Comparison of ENCODE assay signal across 8 mouse cellular contexts in the genomic region with DNA sequence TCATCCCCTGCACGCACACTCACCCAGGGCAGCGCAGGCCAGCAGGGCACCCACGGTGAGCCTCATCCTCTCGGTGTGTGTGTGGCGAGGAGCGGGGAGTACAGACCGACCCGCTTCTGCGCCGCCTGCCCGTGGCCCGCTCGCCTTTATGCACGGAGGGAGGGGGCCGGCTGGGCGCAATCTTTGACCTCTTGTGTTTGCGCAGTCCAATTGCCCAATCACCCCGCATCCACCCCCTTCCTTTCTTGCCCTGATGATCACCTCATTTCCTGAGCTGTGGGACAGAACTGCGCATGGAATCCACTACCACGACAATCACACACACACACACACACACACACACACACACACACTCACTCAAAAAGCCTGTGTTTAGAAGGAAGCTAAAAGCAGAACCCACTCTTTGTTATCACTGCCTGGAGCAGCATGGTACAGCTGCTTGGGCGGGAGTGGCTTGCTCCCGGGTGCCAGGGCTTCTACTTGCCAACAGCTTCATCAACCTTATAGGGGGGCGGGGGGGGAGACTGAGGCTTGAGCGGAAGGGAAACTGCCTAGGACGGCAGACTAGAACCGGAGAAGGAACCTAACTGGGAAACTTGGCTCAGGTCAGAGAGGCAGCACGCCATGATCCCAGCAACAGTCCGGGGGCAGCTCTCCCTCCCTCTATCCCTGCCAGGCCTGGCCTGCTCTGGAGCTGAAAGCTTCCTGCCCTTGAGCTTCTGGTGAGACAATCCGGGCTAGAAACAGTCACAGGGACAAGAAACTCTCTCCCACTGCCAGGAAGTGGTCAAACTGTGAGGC. TPM values are rescaled to one million over a fixed set of nuclear protein-coding genes. Genes with fewer than 3 reads are reported as not detected.
A peak's percentile ranks its signal among the peaks of the same experiment; 100 is the strongest.
DNase-seq lines count a peak whose midpoint lies in the region; ATAC-seq and TF ChIP-seq lines count a peak whose summit lies in the region.

Gene Gm20425, minus strand, starts transcription at position 157 of the 801 bp plus-strand sequence.
Gene Trf, minus strand, starts transcription at position 294 of the 801 bp plus-strand sequence.

- peak within 1 kb of the TSS; percentile 50 for H3K9ac ChIP-seq in ES-E14 (ENCODE audit: insufficient read depth, low read depth, low read length, poor library complexity, severe bottlenecking)
- peak within 1 kb of the TSS; percentile 35 for H3K9ac ChIP-seq in forebrain, embryonic 16.5 days (replicated peaks; ENCODE audit: low read depth, low read length)
- H3K9ac ChIP-seq in neural tube, embryonic 13.5 days: peak within 1 kb of the TSS; percentile 59

- in situ Hi-C loops in ES-E14 (cut with MboI; ENCODE audit: low sequenced_read_pairs in 2 of 2, unreplicated experiment in 2 of 2): no loop called here

- no peaks in the 10 kb centered on the region for H3K9me3 ChIP-seq in ES-E14 (ENCODE audit: control insufficient read depth, insufficient read depth, low read depth, low read length)
- H3K9me3 ChIP-seq in forebrain, embryonic 16.5 days (ENCODE audit: control insufficient read depth, low read length): no peaks in the 10 kb centered on the region
- no peaks in the 10 kb centered on the region for H3K9me3 ChIP-seq in hindbrain, embryonic 10.5 days
- H3K9me3 ChIP-seq in neural tube, embryonic 13.5 days: no peaks in the 10 kb centered on the region

- no peaks in the 10 kb centered on the region for H3K36me3 ChIP-seq in ES-E14 (ENCODE audit: control insufficient read depth, insufficient read depth, low read length, poor library complexity, severe bottlenecking)
- H3K36me3 ChIP-seq in forebrain, embryonic 16.5 days (ENCODE audit: control insufficient read depth, insufficient read depth): no peaks in the 10 kb centered on the region
- no peaks in the 10 kb centered on the region for H3K36me3 ChIP-seq in hindbrain, embryonic 10.5 days
- no peaks in the 10 kb centered on the region for H3K36me3 ChIP-seq in neural tube, embryonic 13.5 days

- peak; percentile 31; the same call in 1 of the 2 replicates for ATAC-seq in cerebellum, adult (ENCODE audit: insufficient number of reproducible peaks, low FRiP score, low TSS enrichment)
- peak; percentile 83 for ATAC-seq in forebrain, embryonic 16.5 days
- peak; percentile 80 for ATAC-seq in neural tube, embryonic 13.5 days (ENCODE audit: low read depth)

- H3K4me2 ChIP-seq in forebrain, embryonic 16.5 days (ENCODE audit: low read length): peak within 1 kb of the TSS; percentile 34
- peak within 1 kb of the TSS; percentile 52 for H3K4me2 ChIP-seq in neural tube, embryonic 13.5 days

- H3K27me3 ChIP-seq in forebrain, embryonic 16.5 days (replicated peaks; ENCODE audit: control insufficient read depth, insufficient read depth, low read length): no peaks in the 10 kb centered on the region
- H3K27me3 ChIP-seq in hindbrain, embryonic 10.5 days (ENCODE audit: insufficient read depth, poor library complexity, severe bottlenecking): no peaks in the 10 kb centered on the region
- H3K27me3 ChIP-seq in neural tube, embryonic 13.5 days: no peaks in the 10 kb centered on the region

- no peak for TF ChIP-seq CTCF in lung, adult 2 months (IDR thresholded peaks at IDR 0.05; ENCODE audit: insufficient read depth, low read length)

- H3K4me3 ChIP-seq in ES-E14 (ENCODE audit: insufficient read depth in 1 of 2, low read depth in 1 of 2, low read length in 2 of 2, poor library complexity in 1 of 2, severe bottlenecking in 1 of 2): peak within 1 kb of the TSS; percentile 22 to 53; a peak in 3 of 4 replicates
- H3K4me3 ChIP-seq in forebrain, embryonic 16.5 days (replicated peaks; ENCODE audit: low read length): 0 out of 2 replicates have a peak within 1 kb of the TSS, but pooled peaks have one; percentile 5
- peak within 1 kb of the TSS; percentile 25; the same call in 1 of the 2 replicates for H3K4me3 ChIP-seq in hindbrain, embryonic 10.5 days
- H3K4me3 ChIP-seq in lung, adult 2 months (replicated peaks; ENCODE audit: extremely low read depth, low read depth, low read length): peak within 1 kb of the TSS; percentile 72
- H3K4me3 ChIP-seq in neural tube, embryonic 13.5 days: peak within 1 kb of the TSS; percentile 23

- peaks cover 0 to 12% of the 10 kb centered on the region in 2 experiments; a peak in 1 of 4 replicates for H3K4me1 ChIP-seq in ES-E14 (ENCODE audit: control insufficient read depth in 2 of 2, insufficient read depth in 2 of 2, low read length in 2 of 2, poor library complexity in 1 of 2)
- H3K4me1 ChIP-seq in forebrain, embryonic 16.5 days (replicated peaks; ENCODE audit: control insufficient read depth, insufficient read depth, low read length): peaks cover 9% of the 10 kb centered on the region; the same call in 1 of the 2 replicates
- H3K4me1 ChIP-seq in hindbrain, embryonic 10.5 days (replicated peaks): peaks cover 28% of the 10 kb centered on the region
- H3K4me1 ChIP-seq in lung, adult 2 months (ENCODE audit: control insufficient read depth, insufficient read depth, low read length): peaks cover 3% of the 10 kb centered on the region; the same call in 1 of the 2 replicates
- peaks cover 22% of the 10 kb centered on the region for H3K4me1 ChIP-seq in neural tube, embryonic 13.5 days (replicated peaks)

- 64% methylated on average over 24 of the region's 29 CpGs for WGBS in forebrain, embryonic 16.5 days
- WGBS in hindbrain, embryonic 10.5 days: 61% methylated on average over 29 of the region's 29 CpGs
- 20% methylated on average over 29 of the region's 29 CpGs for WGBS in lung, adult 2 months
- 40% methylated on average over 28 of the region's 29 CpGs for WGBS in neural tube, embryonic 13.5 days

- no peak for DNase-seq in ES-E14 (ENCODE audit: low read depth, low spot score)
- DNase-seq in hindbrain, embryonic 10.5 days (ENCODE audit: low spot score): peak; percentile 37
- DNase-seq in layer of hippocampus, adult 9-10 months (ENCODE audit: low spot score): peak; percentile 63
- DNase-seq in lung, adult 2 months: peak; percentile 63
- peak; percentile 50 for DNase-seq in thymus, postnatal 4 days

- H3K27ac ChIP-seq in ES-E14 (ENCODE audit: insufficient read depth, low read depth, low read length, poor library complexity, severe bottlenecking): no peak within 1 kb of the TSS
- H3K27ac ChIP-seq in forebrain, embryonic 16.5 days (ENCODE audit: low read length): peak within 1 kb of the TSS; percentile 12; the same call in 1 of the 2 replicates
- peak within 1 kb of the TSS; percentile 72 for H3K27ac ChIP-seq in hindbrain, embryonic 10.5 days
- H3K27ac ChIP-seq in neural tube, embryonic 13.5 days (replicated peaks): peak within 1 kb of the TSS; percentile 64

- TF ChIP-seq POLR2A in lung, adult 2 months (IDR thresholded peaks at IDR 0.05; ENCODE audit: borderline replicate concordance, extremely low read depth, low read depth, low read length): peak; percentile 79; the same call in 1 of the 2 replicates

TF ChIP-seq in ES-E14, 5 proteins besides CTCF, POLR2A, EP300 and RAD21:
- TF ChIP-seq CHD2 (IDR thresholded peaks at IDR 0.05; ENCODE audit: low read depth, low read length): no peak
- no peak for TF ChIP-seq MAFK (IDR thresholded peaks at IDR 0.05; ENCODE audit: insufficient read depth, low read depth, low read length)
- TF ChIP-seq ZC3H11A (IDR thresholded peaks at IDR 0.05; ENCODE audit: borderline replicate concordance, low read depth, low read length): no peak
- no peak for TF ChIP-seq ZNF384 (IDR thresholded peaks at IDR 0.05; ENCODE audit: low read depth, low read length)
- no peak for TF ChIP-seq HCFC1 (IDR thresholded peaks at IDR 0.05; ENCODE audit: borderline replicate concordance, insufficient read depth, low read length)

RNA-seq across cellular contexts. Expression of gene Gm20425, which starts in this region (rescaled TPM):
- 0.04 and 2.0 TPM in 2 replicates for total RNA-seq in ES-E14 (2012; rRNA removed)
- 2.0 TPM in 1 of 2 replicates, not detected in the other for polyA plus RNA-seq in forebrain, embryonic 16.5 days (2015; fragmentation: Nextera tagmentation; extraction: Ambion mirVana)
- polyA plus RNA-seq in hindbrain, embryonic 10.5 days (2016; fragmentation: Nextera tagmentation; extraction: Ambion mirVana): not detected in 2 replicates
- 0.08 and 0.27 TPM in 2 replicates for polyA plus RNA-seq in lung, adult 2 months (2012; rRNA removed)
- 3.0 and 3.5 TPM in 2 replicates for polyA plus RNA-seq in neural tube, embryonic 13.5 days (2015; fragmentation: Nextera tagmentation; extraction: Ambion mirVana)

RNA-seq across cellular contexts. Expression of gene Trf, which starts in this region (rescaled TPM):
- total RNA-seq in ES-E14 (2012; rRNA removed): 9.6 and 11.9 TPM in 2 replicates
- polyA plus RNA-seq in forebrain, embryonic 16.5 days (2015; fragmentation: Nextera tagmentation; extraction: Ambion mirVana): 29.6 and 31.3 TPM in 2 replicates
- 17.2 and 27.2 TPM in 2 replicates for polyA plus RNA-seq in hindbrain, embryonic 10.5 days (2016; fragmentation: Nextera tagmentation; extraction: Ambion mirVana)
- polyA plus RNA-seq in lung, adult 2 months (2012; rRNA removed): 569 and 855 TPM in 2 replicates
- 27.1 and 41.0 TPM in 2 replicates for polyA plus RNA-seq in neural tube, embryonic 13.5 days (2015; fragmentation: Nextera tagmentation; extraction: Ambion mirVana)

Comparison
In these comparisons a context has a peak if more than half of its experiments do, and no peak if none do; other contexts are left out.
1. RNA of gene Trf (polyA plus RNA-seq): 569 to 855 TPM in lung, adult 2 months; 27.1 to 41.0 TPM in neural tube, embryonic 13.5 days, 29.6 to 31.3 TPM in forebrain, embryonic 16.5 days and 17.2 to 27.2 TPM in hindbrain, embryonic 10.5 days; every median in the first group is over 10 times any median in the second.
2. H3K4me3 ChIP-seq: peak in every context shown above with its lines; median percentile 72 in lung, adult 2 months; 38 in ES-E14; 25 in hindbrain, embryonic 10.5 days; 23 in neural tube, embryonic 13.5 days; 5 in forebrain, embryonic 16.5 days.
3. ATAC-seq: peak in every context shown above with its lines; median percentile 83 in forebrain, embryonic 16.5 days; 80 in neural tube, embryonic 13.5 days; 31 in cerebellum, adult.
4. Peak in every context shown above with its lines, with median percentiles within 50 percentile points of each other: H3K9ac ChIP-seq.